Mouse (Mus musculus) cortical plate, adult 2 months (tissue): Measurements from ENCODE around the gene Rnase1. TPM values are rescaled to one million over a fixed set of nuclear protein-coding genes. Genes with fewer than 3 reads are reported as not detected.

Experiments
- H3K27ac ChIP-seq: fragments of 200-500 bp; 2 replicates; pipeline ENCODE4 v1.5.1; 2012; ENCODE audit warnings: low read length, control low read depth, inconsistent platforms; ENCODE audit not compliant: insufficient read depth
- H3K4me1 ChIP-seq: fragments of 200-500 bp; 2 replicates; pipeline ENCODE4 v1.6.1; 2011; ENCODE audit warnings: low read length; ENCODE audit not compliant: control insufficient read depth, insufficient read depth
- H3K4me3 ChIP-seq: fragments of 200-500 bp; 2 replicates; pipeline ENCODE4 v1.5.1; 2011; ENCODE audit warnings: mild to moderate bottlenecking, low read length, control low read depth; ENCODE audit not compliant: insufficient read depth
- CTCF ChIP-seq: fragments of 200-500 bp; IDR thresholded peaks from 2 replicates; pipeline ENCODE4 v1.5.1; 2011; ENCODE audit warnings: mild to moderate bottlenecking, control low read depth, low read length; ENCODE audit not compliant: insufficient read depth; ENCODE audit errors: extremely low read depth
- POLR2A ChIP-seq: fragments of 200-500 bp; IDR thresholded peaks from 2 replicates; pipeline ENCODE4 v1.6.1; 2011; ENCODE audit warnings: mild to moderate bottlenecking, low read length, control low read depth; ENCODE audit not compliant: insufficient read depth; ENCODE audit errors: extremely low read depth
- polyA plus RNA-seq: library from polyadenylated mRNA; depleted of rRNA; stranded (reverse); fragments of >200 nt; gene quantifications from 2 replicates; pipeline ENCODE4 v1.2.3, GENCODE M21; 2012

The Rnase1 gene
- polyA plus RNA-seq, 1 experiment: 2.4 TPM

DNA sequence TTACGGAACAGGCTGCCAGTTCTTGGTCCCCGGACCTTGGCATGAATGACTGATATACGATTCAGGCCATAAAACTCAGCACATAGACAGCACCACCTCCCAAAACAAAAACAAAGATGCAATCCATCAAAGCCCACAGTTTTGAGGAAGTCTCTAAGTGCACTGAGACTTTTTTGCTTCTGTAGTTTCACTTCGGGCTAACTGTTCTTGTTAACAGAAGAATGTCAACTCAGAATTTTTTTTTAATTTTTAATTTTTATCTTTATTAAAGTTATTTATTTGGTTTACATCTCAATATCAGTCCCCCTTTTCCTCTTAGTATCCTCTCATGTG, 10.1 kb upstream of the Rnase1 start:
- H3K4me3 ChIP-seq: no peak overlapping the region
- H3K4me1 ChIP-seq: no peaks in the 10 kb centered on the region
- no peak overlapping the region for H3K27ac ChIP-seq
- TF ChIP-seq POLR2A: no peak
- no peak for TF ChIP-seq CTCF

DNA sequence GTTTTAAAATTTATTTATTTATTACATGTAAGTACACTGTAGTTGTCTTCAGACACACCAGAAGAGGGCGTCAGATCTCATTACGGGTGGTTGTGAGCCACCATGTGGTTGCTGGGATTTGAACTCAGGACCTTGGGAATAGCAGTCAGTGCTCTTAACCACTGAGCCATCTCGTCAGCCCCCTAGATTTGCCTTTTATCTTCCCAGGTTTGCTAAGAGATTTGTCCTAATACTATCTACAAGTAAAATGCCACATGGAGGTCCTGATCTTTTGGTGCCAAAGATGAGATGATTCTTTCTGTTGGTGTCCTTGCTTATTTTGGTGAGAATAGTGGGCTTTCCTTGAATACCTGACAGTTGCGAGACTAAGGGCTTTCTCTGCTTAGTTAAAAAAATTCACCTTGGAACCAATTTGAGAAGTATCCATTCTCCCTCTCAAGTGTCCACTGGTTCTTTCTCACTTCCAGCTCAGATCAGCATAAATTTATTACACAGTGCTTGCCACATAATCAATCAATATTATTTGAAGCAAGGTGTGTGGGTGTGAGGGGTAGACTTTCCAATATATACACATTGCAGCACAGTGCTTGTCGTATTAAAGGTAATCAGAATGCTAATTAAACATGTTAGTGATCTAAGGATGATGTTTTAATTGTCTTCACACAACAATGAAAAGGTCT, 9.6 kb upstream of the Rnase1 start:
- no peak overlapping the region for H3K4me3 ChIP-seq
- no peak overlapping the region for H3K27ac ChIP-seq
- H3K4me1 ChIP-seq: no peaks in the 10 kb centered on the region
- TF ChIP-seq POLR2A (no peak), CTCF (no peak)

DNA sequence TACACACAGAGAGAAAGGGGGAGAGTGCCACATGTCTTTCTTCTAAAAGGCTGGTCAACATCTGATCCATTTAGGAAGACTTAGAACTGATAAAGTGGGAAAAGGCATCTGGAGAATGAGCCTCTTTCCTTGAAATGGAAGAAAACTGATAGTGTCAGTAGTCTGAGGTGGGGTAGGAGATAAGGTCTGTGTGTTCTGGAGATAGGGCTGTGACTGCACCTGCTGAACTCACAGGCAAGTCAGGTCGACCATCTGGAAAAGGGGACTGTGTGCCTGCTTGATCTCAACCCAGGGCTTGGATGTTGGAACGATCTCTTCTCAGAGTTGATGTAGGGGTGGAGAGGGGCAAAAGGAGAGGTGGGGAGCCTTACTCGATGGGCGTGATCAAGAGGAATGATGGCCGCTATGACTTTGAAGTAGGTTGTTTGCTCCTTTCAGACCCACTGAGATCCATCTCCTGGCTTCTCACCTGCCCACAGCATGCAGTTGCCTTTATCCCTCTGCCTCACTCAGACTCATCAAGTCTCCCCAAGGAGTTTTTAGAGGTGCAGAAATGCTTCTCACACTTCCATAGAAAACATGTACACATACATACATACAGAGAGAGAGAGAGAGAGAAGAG, 5.8 kb upstream of the Rnase1 start:
- H3K4me3 ChIP-seq: no peak overlapping the region
- no peak overlapping the region for H3K27ac ChIP-seq
- no peaks in the 10 kb centered on the region for H3K4me1 ChIP-seq
- TF ChIP-seq CTCF (no peak), POLR2A (no peak)

DNA sequence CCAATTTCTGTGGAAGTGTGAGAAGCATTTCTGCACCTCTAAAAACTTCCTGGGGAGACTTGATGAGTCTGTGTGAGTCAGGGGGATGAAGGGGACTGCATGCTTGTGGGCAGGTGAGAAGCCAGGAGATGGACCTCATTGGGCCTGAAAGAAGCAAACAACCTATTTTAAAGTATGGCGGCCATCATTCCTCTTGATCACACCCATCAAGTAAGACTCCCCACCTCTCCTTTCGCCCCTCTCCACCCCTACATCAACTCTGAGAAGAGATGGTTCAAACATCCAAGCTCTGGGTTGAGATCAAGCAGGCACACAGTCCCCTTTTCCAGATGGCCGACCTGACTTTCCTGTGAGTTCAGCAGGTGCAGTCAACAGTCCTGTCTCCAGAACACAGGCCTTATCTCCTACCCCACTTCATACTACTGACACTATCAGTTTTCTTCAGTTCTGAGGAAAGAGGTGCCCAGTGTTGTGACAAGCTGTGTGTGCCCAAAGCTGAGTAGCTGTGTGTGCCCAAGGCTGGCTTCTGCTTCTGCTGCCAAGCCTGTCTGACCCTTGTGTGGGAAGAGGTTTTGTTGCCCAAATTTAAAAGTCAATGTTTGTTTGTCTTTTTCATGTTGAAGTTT, 3.7 kb upstream of the Rnase1 start:
- no peak overlapping the region for H3K4me3 ChIP-seq
- H3K4me1 ChIP-seq: no peaks in the 10 kb centered on the region
- no peak overlapping the region for H3K27ac ChIP-seq
- no peak for TF ChIP-seq POLR2A
- no peak for TF ChIP-seq CTCF

DNA sequence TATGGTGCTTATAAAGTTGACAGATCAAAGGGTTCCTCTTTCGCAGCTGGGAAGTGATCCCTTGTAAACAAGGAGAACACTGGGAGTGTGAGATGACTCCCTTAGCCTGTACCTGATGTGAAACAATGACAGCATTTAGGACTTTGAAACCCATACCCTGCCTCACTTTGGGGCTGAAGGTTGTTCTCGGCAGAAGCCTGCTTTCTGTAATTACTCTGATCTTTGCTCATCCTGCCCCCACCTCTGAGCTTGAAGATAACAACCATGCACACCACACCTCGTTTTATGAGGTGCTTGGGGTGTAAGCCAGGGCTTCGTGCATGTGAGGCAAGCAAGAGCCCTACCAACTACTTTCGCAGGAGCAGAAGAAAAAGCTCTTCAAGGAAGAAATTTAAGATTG, 2.6 kb upstream of the Rnase1 start:
- no peak overlapping the region for H3K4me3 ChIP-seq
- TF ChIP-seq POLR2A: no peak
- no peak for TF ChIP-seq CTCF
- no peak overlapping the region for H3K27ac ChIP-seq
- H3K4me1 ChIP-seq: no peaks in the 10 kb centered on the region

DNA sequence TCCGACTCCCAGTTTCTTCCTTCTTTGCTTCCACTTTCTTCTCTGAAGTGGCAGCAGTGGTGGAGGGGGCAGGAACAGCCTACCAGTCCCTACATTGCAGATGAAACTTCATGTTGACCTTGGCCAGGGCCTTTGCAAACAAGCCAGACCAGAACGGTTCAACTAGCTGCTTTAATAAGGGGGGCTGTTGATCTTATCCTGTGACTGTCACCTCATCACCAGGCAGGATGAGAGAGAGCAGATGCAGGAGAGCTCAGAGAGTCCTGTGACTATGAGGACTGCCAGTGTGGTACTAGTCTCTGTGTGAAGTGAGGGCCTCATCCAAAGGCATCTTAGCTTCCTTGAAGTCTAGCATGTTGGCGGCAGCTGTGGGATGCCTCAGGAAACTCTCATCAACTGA, 1.4 kb upstream of the Rnase1 start:
- Histone ChIP-seq H3K4me1 (no peaks in the 10 kb centered on the region), H3K27ac (no peak overlapping the region), H3K4me3 (no peak overlapping the region)
- TF ChIP-seq CTCF: no peak
- no peak for TF ChIP-seq POLR2A

DNA sequence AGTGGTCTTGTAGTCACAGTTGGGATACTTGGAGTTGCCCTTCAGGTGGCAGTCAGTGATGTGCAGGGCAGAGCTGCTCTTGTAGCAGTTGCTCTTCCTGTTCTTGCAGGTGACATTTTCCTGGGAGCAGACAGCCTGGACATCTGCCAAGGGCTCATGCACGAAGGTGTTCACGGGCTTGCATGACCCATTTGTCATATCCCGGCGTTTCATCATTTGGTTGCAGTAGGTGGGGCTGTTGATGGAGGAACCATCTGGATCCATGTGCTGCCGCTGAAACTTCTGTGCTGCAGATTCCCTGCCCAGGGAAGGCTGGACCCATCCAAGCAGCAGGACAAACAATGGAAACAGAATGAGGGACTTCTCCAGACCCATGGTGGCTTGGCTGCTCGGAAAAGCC, 1.1 kb downstream of the Rnase1 start:
- Histone ChIP-seq H3K4me1 (no peaks in the 10 kb centered on the region), H3K4me3 (no peak overlapping the region), H3K27ac (no peak overlapping the region)
- no peak for TF ChIP-seq POLR2A
- no peak for TF ChIP-seq CTCF

DNA sequence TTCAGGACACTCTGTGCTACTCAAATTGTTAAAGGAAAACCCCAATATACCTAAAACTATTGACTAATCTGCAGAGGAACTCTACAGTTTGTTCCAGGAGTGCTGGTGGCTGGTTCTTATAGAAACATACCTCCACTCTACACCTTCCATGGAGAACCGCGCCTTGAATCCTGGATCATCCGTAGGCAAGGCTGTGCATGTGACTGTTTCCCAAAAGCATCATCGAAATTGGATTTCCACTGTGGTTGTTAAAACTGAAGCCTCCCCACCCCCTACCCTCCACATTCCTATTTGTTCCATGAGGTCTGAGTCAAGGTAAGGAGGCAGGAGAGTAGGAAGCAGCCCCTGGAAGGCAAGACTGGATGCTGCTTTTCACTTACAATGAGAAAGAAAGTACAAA, 2.1 kb downstream of the Rnase1 start:
- no peak overlapping the region for H3K4me3 ChIP-seq
- TF ChIP-seq CTCF (no peak), POLR2A (no peak)
- no peaks in the 10 kb centered on the region for H3K4me1 ChIP-seq
- no peak overlapping the region for H3K27ac ChIP-seq

DNA sequence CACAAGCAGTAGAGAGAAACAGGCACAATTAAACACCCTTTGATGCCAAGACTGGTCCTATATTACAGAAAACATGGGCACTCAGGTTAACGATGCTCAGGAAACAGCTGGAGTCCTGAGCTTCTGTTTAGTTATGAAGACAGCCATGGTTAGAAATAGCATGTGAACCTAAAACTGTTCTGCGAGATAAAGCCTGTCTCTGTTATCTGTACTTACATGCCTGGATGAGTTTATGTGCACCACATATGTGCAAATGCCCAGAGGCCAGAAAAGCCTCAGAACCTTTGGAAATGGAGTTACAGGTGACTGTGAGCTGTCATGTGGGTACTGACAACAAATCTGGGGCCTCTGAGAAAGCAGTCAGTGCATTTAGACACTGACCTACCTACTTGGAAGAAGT, 2.6 kb downstream of the Rnase1 start:
- no peak overlapping the region; the same call in 1 of the 2 replicates for H3K27ac ChIP-seq
- TF ChIP-seq CTCF (no peak), POLR2A (no peak)

DNA sequence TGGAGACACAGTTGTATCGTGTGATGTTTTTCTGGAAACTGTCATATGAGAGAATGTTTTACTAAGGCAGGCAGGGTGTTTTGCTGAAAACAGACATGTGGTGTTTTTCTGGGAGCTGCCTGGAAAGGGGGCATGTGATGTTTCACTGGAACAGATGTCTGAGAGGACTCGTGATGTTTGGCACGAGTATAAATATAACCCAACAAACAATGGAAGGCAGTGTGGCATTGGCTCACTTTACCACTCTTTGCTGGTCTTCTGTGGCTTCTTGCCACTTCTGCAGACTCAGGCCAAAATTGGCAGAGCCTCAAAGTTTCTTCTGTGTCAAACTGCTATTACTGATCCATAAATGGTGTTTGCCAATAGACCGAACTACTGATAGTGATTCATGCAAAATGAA, 3.3 kb downstream of the Rnase1 start:
- Histone ChIP-seq H3K4me3 (no peak overlapping the region), H3K27ac (no peak overlapping the region), H3K4me1 (no peaks in the 10 kb centered on the region)
- TF ChIP-seq CTCF: no peak
- TF ChIP-seq POLR2A: no peak

More for the DNA sequence above, 2.6 kb downstream of the Rnase1 start:
- no peak overlapping the region for H3K4me3 ChIP-seq
- no peaks in the 10 kb centered on the region for H3K4me1 ChIP-seq

DNA sequence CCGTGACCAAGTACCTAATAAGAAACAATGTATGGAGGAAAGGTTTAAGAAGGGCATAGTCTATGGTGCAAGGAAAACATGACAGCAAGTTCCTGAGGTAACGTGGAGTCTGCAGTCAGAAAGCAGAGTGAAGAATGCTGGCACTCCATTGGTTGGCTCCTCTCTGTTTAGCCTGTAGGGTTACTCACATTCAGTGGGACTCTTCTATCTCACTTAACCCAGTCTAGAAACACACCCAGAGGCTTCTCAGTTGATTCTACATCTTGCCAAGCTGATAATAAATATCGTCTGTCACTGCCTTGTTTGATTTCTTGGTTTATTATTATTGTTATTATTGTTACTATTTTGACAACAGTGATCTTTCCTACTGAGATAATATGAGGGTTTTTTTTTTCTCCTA, 4.0 kb downstream of the Rnase1 start:
- no peak for TF ChIP-seq POLR2A
- no peak for TF ChIP-seq CTCF
- Histone ChIP-seq H3K4me1 (no peaks in the 10 kb centered on the region), H3K27ac (no peak overlapping the region), H3K4me3 (no peak overlapping the region)
